In genomic region chr13:4608961-4609409, GRCm38 (mm10) we compare ENCODE assay signal across 8 mouse cellular contexts. TPM values are rescaled to one million over a fixed set of nuclear protein-coding genes. Genes with fewer than 3 reads are reported as not detected.
DNase-seq lines count a peak whose midpoint lies in the region; ATAC-seq and TF ChIP-seq lines count a peak whose summit lies in the region.

Gene Akr1e1 (minus strand): TSS chr13:4609174.

- H3K9ac ChIP-seq in MEL (ENCODE audit: control insufficient read depth, low read depth, low read length, poor library complexity, severe bottlenecking), result peak within 1 kb of the TSS; percentile 76
- H3K9ac ChIP-seq in forebrain, postnatal 0 days, result peak within 1 kb of the TSS; percentile 67
- H3K9ac ChIP-seq in lung, embryonic 15.5 days, result peak within 1 kb of the TSS; percentile 60

- no peaks in the 10 kb centered on the region for H3K9me3 ChIP-seq in MEL (replicated peaks; ENCODE audit: insufficient read depth, low read length)
- no peaks in the 10 kb centered on the region for H3K9me3 ChIP-seq in forebrain, postnatal 0 days (ENCODE audit: low read length)
- no peaks in the 10 kb centered on the region for H3K9me3 ChIP-seq in lung, embryonic 15.5 days

- H3K4me2 ChIP-seq in forebrain, postnatal 0 days (ENCODE audit: low read depth), result peak within 1 kb of the TSS; percentile 74
- H3K4me2 ChIP-seq in lung, embryonic 15.5 days, result peak within 1 kb of the TSS; percentile 64

- TF ChIP-seq RAD21 in MEL (IDR thresholded peaks at IDR 0.05; ENCODE audit: low read depth, low read length), result no peak

- H3K27ac ChIP-seq in MEL (ENCODE audit: control insufficient read depth, low read depth, low read length), result 0 out of 2 replicates have a peak within 1 kb of the TSS, but pooled peaks have one; percentile 22
- peak within 1 kb of the TSS; percentile 76 for H3K27ac ChIP-seq in cerebellum, adult 2 months (ENCODE audit: insufficient read depth, low read length)
- H3K27ac ChIP-seq in forebrain, postnatal 0 days (ENCODE audit: low read depth, low read length), result peak within 1 kb of the TSS; percentile 75
- peak within 1 kb of the TSS; percentile 51 for H3K27ac ChIP-seq in lung, embryonic 15.5 days

- no peak for TF ChIP-seq CTCF in MEL (IDR thresholded peaks at IDR 0.05 in 2 of 3, conservative IDR thresholded peaks at IDR 0.05 in 1 of 3; ENCODE audit: control insufficient read depth in 1 of 3, insufficient read depth in 1 of 3, low read depth in 2 of 3, low read length in 3 of 3, poor library complexity in 1 of 3, severe bottlenecking in 1 of 3)
- no peak for TF ChIP-seq CTCF in cerebellum, adult 2 months (IDR thresholded peaks at IDR 0.05; ENCODE audit: borderline replicate concordance, insufficient read depth, low read depth, low read length)
- no peak for TF ChIP-seq CTCF in forebrain, postnatal 0 days (IDR thresholded peaks at IDR 0.05; ENCODE audit: low read depth)

- H3K27me3 ChIP-seq in MEL (ENCODE audit: control insufficient read depth in 1 of 2, insufficient read depth in 2 of 2, low read length in 2 of 2), result no peaks in the 10 kb centered on the region
- no peaks in the 10 kb centered on the region for H3K27me3 ChIP-seq in cerebellum, adult 2 months (ENCODE audit: control insufficient read depth, insufficient read depth, low read length)
- no peaks in the 10 kb centered on the region for H3K27me3 ChIP-seq in forebrain, postnatal 0 days (ENCODE audit: insufficient read depth, low read length)
- H3K27me3 ChIP-seq in lung, embryonic 15.5 days, result no peaks in the 10 kb centered on the region; the same call in 1 of the 2 replicates

- H3K79me2 ChIP-seq in MEL (ENCODE audit: control insufficient read depth, insufficient read depth, low read length, poor library complexity), result no peaks in the 10 kb centered on the region

- ATAC-seq in forebrain, postnatal 0 days, result peak; percentile 100
- peak; percentile 100 for ATAC-seq in lung, embryonic 15.5 days (ENCODE audit: borderline replicate concordance, extremely low read depth, low FRiP score, low TSS enrichment)

- peak; percentile 97 for DNase-seq in MEL (ENCODE audit: low read depth, low spot score)
- DNase-seq in cerebellum, adult 2 months, result peak; percentile 90 to 97
- peak; percentile 95 for DNase-seq in forebrain, postnatal 0 days
- peak; percentile 89 for DNase-seq in heart, postnatal 4 days
- peak; percentile 91 to 94 for DNase-seq in layer of hippocampus, adult 8-10 months (ENCODE audit: low spot score in 2 of 2)
- peak; percentile 90 for DNase-seq in ovary, adult 18-20 months (ENCODE audit: low spot score)
- DNase-seq in thymus, postnatal 0 days (ENCODE audit: low spot score), result peak; percentile 80

- TF ChIP-seq POLR2A in MEL (IDR thresholded peaks at IDR 0.05; ENCODE audit: control insufficient read depth in 1 of 2, insufficient read depth in 1 of 2, low read depth in 1 of 2, low read length in 2 of 2, poor library complexity in 1 of 2), result peak; percentile 39 to 80; a peak in 2 of 4 replicates
- peak; percentile 61; the same call in 1 of the 2 replicates for TF ChIP-seq POLR2A in cerebellum, adult 2 months (IDR thresholded peaks at IDR 0.05; ENCODE audit: borderline replicate concordance, insufficient read depth, low read length)

- H3K4me3 ChIP-seq in MEL (ENCODE audit: control insufficient read depth in 1 of 2, insufficient read depth in 1 of 2, low read depth in 2 of 2, low read length in 2 of 2), result peak within 1 kb of the TSS; percentile 84 to 89
- H3K4me3 ChIP-seq in cerebellum, adult 2 months (replicated peaks; ENCODE audit: insufficient read depth, low read depth, low read length), result peak within 1 kb of the TSS; percentile 93
- H3K4me3 ChIP-seq in forebrain, postnatal 0 days (ENCODE audit: low read depth, low read length), result peak within 1 kb of the TSS; percentile 70
- peak within 1 kb of the TSS; percentile 56 for H3K4me3 ChIP-seq in lung, embryonic 15.5 days

- WGBS in cerebellum, adult 2 months, result 7% methylated on average over 10 of the region's 10 CpGs
- WGBS in forebrain, postnatal 0 days, result 7% methylated on average over 10 of the region's 10 CpGs
- WGBS in lung, embryonic 15.5 days, result 5% methylated on average over 10 of the region's 10 CpGs

- TF ChIP-seq EP300 in MEL (IDR thresholded peaks at IDR 0.05; ENCODE audit: low read depth in 1 of 2, low read length in 2 of 2), result no peak

- H3K36me3 ChIP-seq in MEL (ENCODE audit: control insufficient read depth in 1 of 2, insufficient read depth in 2 of 2, low read length in 2 of 2), result peaks cover 0 to 2% of the 10 kb centered on the region in 2 experiments; a peak in 1 of 4 replicates
- no peaks in the 10 kb centered on the region for H3K36me3 ChIP-seq in forebrain, postnatal 0 days (ENCODE audit: insufficient read depth)
- H3K36me3 ChIP-seq in lung, embryonic 15.5 days, result no peaks in the 10 kb centered on the region

- H3K4me1 ChIP-seq in MEL (ENCODE audit: control insufficient read depth in 1 of 2, insufficient read depth in 2 of 2, low read length in 2 of 2), result peaks cover 0 to 4% of the 10 kb centered on the region in 2 experiments; a peak in 1 of 4 replicates
- H3K4me1 ChIP-seq in cerebellum, adult 2 months (ENCODE audit: control insufficient read depth, insufficient read depth, low read length), result 0 out of 2 replicates have a peak, but pooled peaks cover 2% of the 10 kb centered on the region
- no peaks in the 10 kb centered on the region for H3K4me1 ChIP-seq in forebrain, postnatal 0 days (ENCODE audit: insufficient read depth)
- no peaks in the 10 kb centered on the region for H3K4me1 ChIP-seq in lung, embryonic 15.5 days

TF ChIP-seq in MEL, 35 proteins besides CTCF, POLR2A, EP300 and RAD21:
- TF ChIP-seq NELFE (IDR thresholded peaks at IDR 0.05; ENCODE audit: low read depth, low read length) (peak; percentile 48; the same call in 1 of the 2 replicates), MXI1 (IDR thresholded peaks at IDR 0.05; ENCODE audit: low read depth, low read length) (no peak), GABPA (IDR thresholded peaks at IDR 0.05; ENCODE audit: low read depth, low read length) (no peak), MAFK (IDR thresholded peaks at IDR 0.05; ENCODE audit: borderline replicate concordance, low read depth, low read length) (no peak), E2F4 (IDR thresholded peaks at IDR 0.05; ENCODE audit: borderline replicate concordance, low read depth, low read length) (no peak), SMC3 (IDR thresholded peaks at IDR 0.05; ENCODE audit: low read depth, low read length) (0 out of 2 replicates have a peak, but pooled peaks have one; percentile 1), HCFC1 (IDR thresholded peaks at IDR 0.05; ENCODE audit: low read depth, low read length) (0 out of 2 replicates have a peak, but pooled peaks have one; percentile 59), POLR2AphosphoS5 (IDR thresholded peaks at IDR 0.05; ENCODE audit: borderline replicate concordance, low read depth, low read length) (no peak), ZC3H11A (IDR thresholded peaks at IDR 0.05; ENCODE audit: low read depth, low read length) (no peak), CHD2 (IDR thresholded peaks at IDR 0.05; ENCODE audit: low read length) (peak; percentile 66), ELF1 (IDR thresholded peaks at IDR 0.05; ENCODE audit: low read depth, low read length) (peak; percentile 65), GATA1 (IDR thresholded peaks at IDR 0.05; ENCODE audit: low read depth, low read length) (peak; percentile 79), ZNF384 (IDR thresholded peaks at IDR 0.05; ENCODE audit: low read depth, low read length) (no peak), SIN3A (IDR thresholded peaks at IDR 0.05; ENCODE audit: low read length) (peak; percentile 33; the same call in 1 of the 2 replicates), JUND (IDR thresholded peaks at IDR 0.05; ENCODE audit: low read depth, low read length) (no peak), TBP (IDR thresholded peaks at IDR 0.05; ENCODE audit: low read depth, low read length) (peak; percentile 55), TCF12 (IDR thresholded peaks at IDR 0.05; ENCODE audit: low read depth, low read length) (no peak), RCOR1 (IDR thresholded peaks at IDR 0.05; ENCODE audit: low read depth, low read length) (no peak), USF2 (IDR thresholded peaks at IDR 0.05; ENCODE audit: borderline replicate concordance in 1 of 2, insufficient read depth in 1 of 2, low read depth in 1 of 2, low read length in 2 of 2) (no peak), ZKSCAN1 (IDR thresholded peaks at IDR 0.05; ENCODE audit: low read depth, low read length) (no peak), KAT2A (conservative IDR thresholded peaks at IDR 0.05; ENCODE audit: low read depth, low read length) (no peak; the same call in 1 of the 2 replicates), NRF1 (IDR thresholded peaks at IDR 0.05; ENCODE audit: insufficient read depth, low read depth, low read length, poor library complexity, severe bottlenecking) (no peak)

RNA-seq across cellular contexts. Expression of gene Akr1e1, which starts in this region (rescaled TPM):
- 13.8 and 14.4 TPM in 2 replicates for total RNA-seq in MEL (2012; rRNA removed)
- polyA plus RNA-seq in MEL (2012; ENCODE audit: insufficient read depth in 1 of 2, insufficient read length in 2 of 2, low read depth in 1 of 2, low replicate concordance in 2 of 2, missing spikeins in 1 of 2), result 10 to 100 TPM in 1 of 2 experiments, not detected in 1; 16.2 TPM
- polyA plus RNA-seq in cerebellum, adult 2 months (2012; rRNA removed), result 21.1 and 25.3 TPM in 2 replicates
- total RNA-seq in forebrain, postnatal 0 days (2014; rRNA removed), result 10.0 and 10.2 TPM in 2 replicates
- polyA plus RNA-seq in forebrain, postnatal 0 days (2015; fragmentation: Nextera tagmentation; extraction: Ambion mirVana), result 31.8 and 34.9 TPM in 2 replicates
- 10 to 100 TPM; 12.1 to 13.4 TPM for total RNA-seq in heart, postnatal 4 days (2021)
- 10 to 100 TPM; 19.9 to 27.3 (median 24.5) TPM for total RNA-seq in layer of hippocampus, adult 8-10 months (2022)
- polyA plus RNA-seq in lung, embryonic 15.5 days (2015; fragmentation: Nextera tagmentation; extraction: Ambion mirVana), result 41.9 and 44.2 TPM in 2 replicates
- polyA plus RNA-seq in thymus, postnatal 0 days (2015; fragmentation: Nextera tagmentation; extraction: Ambion mirVana), result 22.7 and 29.7 TPM in 2 replicates

Comparison
In these comparisons a context has a peak if more than half of its experiments do, and no peak if none do; other contexts are left out.
1. Peak in every context shown above with its lines: DNase-seq, ATAC-seq, H3K4me3 ChIP-seq and H3K27ac ChIP-seq.
2. H3K27ac ChIP-seq: peak in every context shown above with its lines; median percentile 76 in cerebellum, adult 2 months; 75 in forebrain, postnatal 0 days; 51 in lung, embryonic 15.5 days; 22 in MEL.